Mouse (Mus musculus) myocyte (in vitro differentiated cells): ENCODE measurements around the gene 2610028H24Rik. TPM values are rescaled to one million over a fixed set of nuclear protein-coding genes. Genes with fewer than 3 reads are reported as not detected.

Experiments
- H3K27me3 ChIP-seq: one replicate; pipeline ENCODE4 v1.6.1; 2011; ENCODE audit not compliant: control insufficient read depth, insufficient read depth, insufficient read length
- H3K36me3 ChIP-seq: one replicate; pipeline ENCODE4 v1.6.1; 2011; ENCODE audit not compliant: control insufficient read depth, insufficient read depth
- H3K4me2 ChIP-seq: one replicate; pipeline ENCODE4 v1.6.1; 2011; ENCODE audit warnings: low read depth, control low read depth
- H3K4me3 ChIP-seq: one replicate; pipeline ENCODE4 v1.5.1; 2011; ENCODE audit warnings: mild to moderate bottlenecking, control low read depth, moderate library complexity
- H3K79me2 ChIP-seq: one replicate; pipeline ENCODE4 v1.6.1; 2011; ENCODE audit not compliant: control insufficient read depth, insufficient read depth
- H3ac ChIP-seq: one replicate; pipeline ENCODE4 v1.6.1; 2011; ENCODE audit not compliant: control insufficient read depth, insufficient read length
- CEBPB ChIP-seq: IDR thresholded peaks from 2 replicates; pipeline ENCODE4 v1.6.1; 2011; ENCODE audit warnings: mild to moderate bottlenecking, moderate library complexity; ENCODE audit not compliant: poor library complexity, insufficient read depth, severe bottlenecking
- E2F4 ChIP-seq: IDR thresholded peaks from one replicate; pipeline ENCODE4 v1.6.1; 2011; ENCODE audit warnings: mild to moderate bottlenecking, control low read depth, moderate library complexity; ENCODE audit not compliant: insufficient read depth
- MAX ChIP-seq: IDR thresholded peaks from one replicate; pipeline ENCODE4 v1.6.1; 2011; ENCODE audit warnings: low read depth, mild to moderate bottlenecking, control low read depth
- MYOD1 ChIP-seq, 3 experiments: IDR thresholded peaks; one replicate each; pipeline ENCODE4 v1.6.1; 2011; ENCODE audit warnings: control low read depth in 2 of 3, low read depth in 2 of 3, mild to moderate bottlenecking in 2 of 3, moderate library complexity in 1 of 3; ENCODE audit not compliant: insufficient read length in 2 of 3, control insufficient read depth in 1 of 3
- MYOG ChIP-seq, 3 experiments: IDR thresholded peaks; one replicate each; pipeline ENCODE4 v1.6.1; 2011; ENCODE audit warnings: control low read depth in 2 of 3, low read depth in 2 of 3, mild to moderate bottlenecking in 2 of 3; ENCODE audit not compliant: insufficient read length in 2 of 3, control insufficient read depth in 1 of 3, insufficient read depth in 1 of 3
- POLR2A ChIP-seq: IDR thresholded peaks from one replicate; pipeline ENCODE4 v1.6.1; 2011; ENCODE audit warnings: low read depth, mild to moderate bottlenecking, control low read depth, moderate library complexity; ENCODE audit not compliant: insufficient read length
- POLR2AphosphoS2 ChIP-seq: IDR thresholded peaks from one replicate; pipeline ENCODE4 v1.6.1; 2011; ENCODE audit warnings: low read depth, control low read depth; ENCODE audit not compliant: insufficient read length
- REST ChIP-seq: IDR thresholded peaks from one replicate; pipeline ENCODE4 v1.6.1; 2011; ENCODE audit warnings: mild to moderate bottlenecking, control low read depth, moderate library complexity; ENCODE audit not compliant: insufficient read depth, insufficient read length
- SRF ChIP-seq: IDR thresholded peaks from one replicate; pipeline ENCODE4 v1.6.1; 2011; ENCODE audit warnings: low read depth; ENCODE audit not compliant: control insufficient read depth, insufficient read length
- TCF12 ChIP-seq: IDR thresholded peaks from one replicate; pipeline ENCODE4 v1.6.1; 2011; ENCODE audit warnings: mild to moderate bottlenecking, control low read depth; ENCODE audit not compliant: poor library complexity, insufficient read depth, severe bottlenecking
- TCF3 ChIP-seq: IDR thresholded peaks from one replicate; pipeline ENCODE4 v1.6.1; 2011; ENCODE audit warnings: low read depth, control low read depth; ENCODE audit not compliant: insufficient read length
- USF1 ChIP-seq: IDR thresholded peaks from one replicate; pipeline ENCODE4 v1.6.1; 2011; ENCODE audit warnings: low read depth, mild to moderate bottlenecking, control low read depth, moderate library complexity
- polyA plus RNA-seq: library from polyadenylated mRNA; unstranded; fragments of >200 nt; fragmentation: generic; extraction: Trizol; gene quantifications from one replicate; pipeline ENCODE4 v1.2.1, GENCODE M21; 2012; ENCODE audit warnings: missing spikeins

Gene 2610028H24Rik
- polyA plus RNA-seq, 1 experiment = not detected

DNA sequence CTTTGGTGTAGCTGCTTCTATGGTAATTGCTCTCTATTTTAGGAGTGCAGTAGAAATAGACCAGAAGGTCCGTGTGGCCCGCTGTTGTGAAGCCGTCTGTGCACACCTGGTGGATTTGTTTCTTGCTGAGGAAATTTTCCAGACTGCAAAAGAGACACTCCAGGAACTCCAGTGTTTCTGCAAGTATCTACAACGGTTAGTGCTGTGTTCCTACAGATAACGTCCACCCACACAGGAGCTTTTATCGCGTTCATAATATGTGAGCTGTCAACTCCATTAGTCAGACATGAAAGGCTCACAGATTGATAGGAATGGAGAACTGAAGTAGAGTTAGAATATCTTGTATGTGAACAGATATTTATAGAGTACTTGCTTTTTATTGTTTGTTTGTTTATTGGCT is 47.5 kb downstream of the 2610028H24Rik start:
- Histone ChIP-seq H3K4me2 (no peak overlapping the region), H3K27me3 (no peaks in the 10 kb centered on the region), H3K79me2 (no peaks in the 10 kb centered on the region), H3K36me3 (peaks cover 40% of the 10 kb centered on the region), H3ac (no peak overlapping the region), H3K4me3 (no peak overlapping the region)
- no peak for TF ChIP-seq E2F4
- TF ChIP-seq POLR2A = no peak
- no peak for TF ChIP-seq USF1
- no peak for TF ChIP-seq MAX
- TF ChIP-seq MYOD1 (IDR thresholded peaks at IDR 0.05; ENCODE audit: control insufficient read depth in 1 of 3, insufficient read length in 2 of 3, low read depth in 2 of 3) = no peak
- TF ChIP-seq SRF = no peak
- no peak for TF ChIP-seq TCF12
- TF ChIP-seq MYOG (IDR thresholded peaks at IDR 0.05; ENCODE audit: control insufficient read depth in 1 of 3, insufficient read depth in 1 of 3, insufficient read length in 2 of 3, low read depth in 2 of 3) = no peak
- no peak for TF ChIP-seq REST
- no peak for TF ChIP-seq TCF3
- TF ChIP-seq POLR2AphosphoS2 = no peak
- TF ChIP-seq CEBPB = no peak

GRCm38 (mm10) chr10:76497522-76497921 is 48.6 kb downstream of the 2610028H24Rik start:
- H3K79me2 ChIP-seq = no peaks in the 10 kb centered on the region
- H3ac ChIP-seq = no peak overlapping the region
- H3K36me3 ChIP-seq = peaks cover 44% of the 10 kb centered on the region
- no peak for TF ChIP-seq MYOG (IDR thresholded peaks at IDR 0.05; ENCODE audit: control insufficient read depth in 1 of 3, insufficient read depth in 1 of 3, insufficient read length in 2 of 3, low read depth in 2 of 3)
- TF ChIP-seq MYOD1 (IDR thresholded peaks at IDR 0.05; ENCODE audit: control insufficient read depth in 1 of 3, insufficient read length in 2 of 3, low read depth in 2 of 3) = no peak
- TF ChIP-seq TCF12 = no peak
- no peak for TF ChIP-seq MAX
- TF ChIP-seq CEBPB = no peak
- TF ChIP-seq SRF = no peak
- TF ChIP-seq E2F4 = no peak
- TF ChIP-seq USF1 = no peak
- no peak overlapping the region for H3K4me3 ChIP-seq
- H3K27me3 ChIP-seq = no peaks in the 10 kb centered on the region
- no peak overlapping the region for H3K4me2 ChIP-seq

- Histone ChIP-seq H3K79me2 (no peaks in the 10 kb centered on the region), H3K36me3 (peaks cover 45% of the 10 kb centered on the region), H3K4me3 (no peak overlapping the region), H3ac (no peak overlapping the region), H3K4me2 (no peak overlapping the region), H3K27me3 (no peaks in the 10 kb centered on the region)
- TF ChIP-seq SRF (no peak), REST (no peak)
Measured at GRCm38 (mm10) chr10:76504271-76504943, 55.5 kb downstream of the 2610028H24Rik start.

GRCm38 (mm10) chr10:76505865-76506264 is 57.0 kb downstream of the 2610028H24Rik start:
- Histone ChIP-seq H3K27me3 (no peaks in the 10 kb centered on the region), H3K79me2 (no peaks in the 10 kb centered on the region), H3K36me3 (peaks cover 46% of the 10 kb centered on the region), H3K4me2 (no peak overlapping the region), H3K4me3 (no peak overlapping the region), H3ac (no peak overlapping the region)
- no peak for TF ChIP-seq REST
- no peak for TF ChIP-seq MYOD1 (IDR thresholded peaks at IDR 0.05; ENCODE audit: control insufficient read depth in 1 of 3, insufficient read length in 2 of 3, low read depth in 2 of 3)
- no peak for TF ChIP-seq POLR2A
- TF ChIP-seq TCF12 = no peak
- TF ChIP-seq POLR2AphosphoS2 = no peak

Other genes with a start within 250 kb of the 2610028H24Rik start
- gene Prmt2, start 211.2 kb upstream of the 2610028H24Rik start, polyA plus RNA-seq = 52.4 TPM
- gene S100b, start 195.2 kb upstream of the 2610028H24Rik start, polyA plus RNA-seq = 0.04 TPM
- gene Dip2a, start 103.8 kb upstream of the 2610028H24Rik start, polyA plus RNA-seq = 11.1 TPM
- not detected for gene AC141477.1, start 8.6 kb upstream of the 2610028H24Rik start, polyA plus RNA-seq
- 11.5 TPM for gene Pcnt, start 6.3 kb upstream of the 2610028H24Rik start, polyA plus RNA-seq
- gene Mcm3ap, start 19.8 kb downstream of the 2610028H24Rik start, polyA plus RNA-seq = 28.9 TPM
- gene Ybey, start 20.0 kb downstream of the 2610028H24Rik start, polyA plus RNA-seq = 2.0 TPM
- 36.0 TPM for gene Lss, start 82.5 kb downstream of the 2610028H24Rik start, polyA plus RNA-seq
- gene Spatc1l, start 113.2 kb downstream of the 2610028H24Rik start, polyA plus RNA-seq = not detected
- not detected for gene Ftcd, start 126.6 kb downstream of the 2610028H24Rik start, polyA plus RNA-seq
- gene Col6a2, start 174.5 kb downstream of the 2610028H24Rik start, polyA plus RNA-seq = 63.3 TPM